Mouse (Mus musculus) kidney, postnatal 0 days (tissue): ENCODE measurements around the gene Slc5a3. TPM values are rescaled to one million over a fixed set of nuclear protein-coding genes. Genes with fewer than 3 reads are reported as not detected.

ENCODE experiments used
- ATAC-seq: fragments of 200-750 bp; cut with Nextera tagmentation; replicated peaks from 2 replicates; pipeline ENCODE4 v1.8.0; 2017; ENCODE audit warnings: low read depth, moderate number of reproducible peaks, moderate TSS enrichment, moderate library complexity; ENCODE audit not compliant: low FRiP score
- DNase-seq: peaks from one replicate; pipeline ENCODE4 v3.0.0-alpha.2; 2016; ENCODE audit warnings: low spot score
- H3K27ac ChIP-seq: fragments of 300-500 bp; sonication (generic); 2 replicates; pipeline ENCODE4 v1.5.1; 2014; ENCODE audit warnings: mild to moderate bottlenecking
- H3K27me3 ChIP-seq: fragments of 300-500 bp; sonication (generic); 2 replicates; pipeline ENCODE4 v1.6.1; 2014; ENCODE audit warnings: low read length, mixed read lengths; ENCODE audit not compliant: insufficient read depth
- H3K36me3 ChIP-seq: fragments of 300-500 bp; sonication (generic); 2 replicates; pipeline ENCODE4 v1.6.1; 2014; ENCODE audit warnings: low read length, mixed read lengths; ENCODE audit not compliant: insufficient read depth
- H3K4me1 ChIP-seq: fragments of 300-500 bp; sonication (generic); replicated peaks from 2 replicates; pipeline ENCODE4 v1.6.1; 2014; ENCODE audit warnings: antibody characterized with exemption, low read length, mixed read lengths; ENCODE audit not compliant: insufficient read depth
- H3K4me2 ChIP-seq: fragments of 300-500 bp; sonication (generic); 2 replicates; pipeline ENCODE4 v1.6.1; 2014; ENCODE audit warnings: mild to moderate bottlenecking, low read length, moderate library complexity, mixed read lengths
- H3K4me3 ChIP-seq: fragments of 300-500 bp; sonication (generic); replicated peaks from 2 replicates; pipeline ENCODE4 v1.5.1; 2014; ENCODE audit warnings: low read depth, low read length
- H3K9ac ChIP-seq: fragments of 300-500 bp; sonication (generic); 2 replicates; pipeline ENCODE4 v1.6.1; 2014; ENCODE audit warnings: low read depth, low read length
- H3K9me3 ChIP-seq: fragments of 300-500 bp; sonication (generic); replicated peaks from 2 replicates; pipeline ENCODE4 v1.6.1; 2016; ENCODE audit warnings: low read length, inconsistent platforms, mixed read lengths
- CTCF ChIP-seq: IDR thresholded peaks from 2 replicates; pipeline ENCODE4 v1.5.1; 2016; ENCODE audit warnings: antibody characterized with exemption, low read depth, mild to moderate bottlenecking, moderate library complexity
- WGBS: fragments of 180-500 bp; shearing (Covaris S2); extraction: QIAGEN DNeasy Blood & Tissue Kit; methylation state at CpG from one replicate; pipeline ENCODE4 v1.1.7; 2014; 5-methylcytosine and 5-hydroxymethylcytosine counted together
- polyA plus RNA-seq: library from polyadenylated mRNA; unstranded; fragments of >200 nt; fragmentation: Nextera tagmentation; extraction: Ambion mirVana; gene quantifications from 2 replicates; pipeline ENCODE4 v1.2.1, GENCODE M21; 2015

Gene Slc5a3
- polyA plus RNA-seq, 1 experiment from 2014 or later = 13.5 TPM

GRCm38 (mm10) chr16:92039966-92040365 lies 18.2 kb upstream of the Slc5a3 start:
- no peaks in the 10 kb centered on the region for H3K4me1 ChIP-seq
- no peak overlapping the region for H3K4me2 ChIP-seq
- ATAC-seq (no peak), DNase-seq (no peak)
- no peak overlapping the region for H3K4me3 ChIP-seq
- no peaks in the 10 kb centered on the region for H3K9me3 ChIP-seq
- no peak overlapping the region for H3K27ac ChIP-seq
- H3K27me3 ChIP-seq = no peaks in the 10 kb centered on the region
- WGBS = 91% methylated on average over 11 of the region's 11 CpGs
- peak; percentile 11; the same call in 1 of the 2 replicates for TF ChIP-seq CTCF
- H3K36me3 ChIP-seq = no peaks in the 10 kb centered on the region
- H3K9ac ChIP-seq = no peak overlapping the region

GRCm38 (mm10) chr16:92051777-92052310 lies 6.3 kb upstream of the Slc5a3 start:
- H3K4me1 ChIP-seq = no peaks in the 10 kb centered on the region
- TF ChIP-seq CTCF = no peak
- no peak overlapping the region for H3K4me3 ChIP-seq
- H3K27me3 ChIP-seq = no peaks in the 10 kb centered on the region
- no peak overlapping the region for H3K27ac ChIP-seq
- H3K9me3 ChIP-seq = no peaks in the 10 kb centered on the region; the same call in 1 of the 2 replicates
- H3K9ac ChIP-seq = no peak overlapping the region
- DNase-seq (no peak), ATAC-seq (peak; percentile 46; the same call in 1 of the 2 replicates)
- 78% methylated on average over 7 of the region's 7 CpGs for WGBS
- H3K4me2 ChIP-seq = no peak overlapping the region
- no peaks in the 10 kb centered on the region for H3K36me3 ChIP-seq

GRCm38 (mm10) chr16:92052569-92052968 lies 5.6 kb upstream of the Slc5a3 start:
- WGBS = 73% methylated on average over 10 of the region's 10 CpGs
- Histone ChIP-seq H3K4me3 (no peak overlapping the region), H3K9me3 (no peaks in the 10 kb centered on the region; the same call in 1 of the 2 replicates), H3K36me3 (no peaks in the 10 kb centered on the region), H3K27ac (no peak overlapping the region), H3K27me3 (no peaks in the 10 kb centered on the region), H3K9ac (no peak overlapping the region), H3K4me2 (no peak overlapping the region), H3K4me1 (no peaks in the 10 kb centered on the region)
- ATAC-seq (no peak), DNase-seq (no peak)
- no peak for TF ChIP-seq CTCF

GRCm38 (mm10) chr16:92056711-92057110 lies 1.4 kb upstream of the Slc5a3 start:
- Histone ChIP-seq H3K36me3 (peaks cover 5% of the 10 kb centered on the region; the same call in 1 of the 2 replicates), H3K4me1 (peaks cover 12% of the 10 kb centered on the region; the same call in 1 of the 2 replicates), H3K27me3 (no peaks in the 10 kb centered on the region), H3K9me3 (no peaks in the 10 kb centered on the region; the same call in 1 of the 2 replicates), H3K9ac (no peak overlapping the region), H3K4me2 (peak overlapping the region; percentile 72; the same call in 1 of the 2 replicates), H3K4me3 (no peak overlapping the region), H3K27ac (no peak overlapping the region)
- DNase-seq (no peak), ATAC-seq (no peak)
- TF ChIP-seq CTCF = no peak
- WGBS = 42% methylated on average over 2 of the region's 2 CpGs

GRCm38 (mm10) chr16:92057456-92057851 lies 668 bp upstream of the Slc5a3 start:
- peak overlapping the region; percentile 81 for H3K9ac ChIP-seq
- H3K36me3 ChIP-seq = peaks cover 5% of the 10 kb centered on the region; the same call in 1 of the 2 replicates
- no peaks in the 10 kb centered on the region for H3K27me3 ChIP-seq
- DNase-seq = peak; percentile 41
- peaks cover 12% of the 10 kb centered on the region; the same call in 1 of the 2 replicates for H3K4me1 ChIP-seq
- peak overlapping the region; percentile 92 for H3K4me3 ChIP-seq
- H3K9me3 ChIP-seq = no peaks in the 10 kb centered on the region; the same call in 1 of the 2 replicates
- 3% methylated on average over 11 of the region's 11 CpGs for WGBS
- no peak for TF ChIP-seq CTCF
- H3K4me2 ChIP-seq = peak overlapping the region; percentile 72
- H3K27ac ChIP-seq = peak overlapping the region; percentile 77
- ATAC-seq = no peak; the same call in 1 of the 2 replicates

- Histone ChIP-seq H3K4me1 (peaks cover 12% of the 10 kb centered on the region; the same call in 1 of the 2 replicates), H3K27me3 (no peaks in the 10 kb centered on the region), H3K9ac (peak overlapping the region; percentile 81), H3K36me3 (peaks cover 17% of the 10 kb centered on the region; the same call in 1 of the 2 replicates), H3K27ac (peak overlapping the region; percentile 77), H3K4me3 (peak overlapping the region; percentile 92), H3K9me3 (no peaks in the 10 kb centered on the region; the same call in 1 of the 2 replicates), H3K4me2 (peak overlapping the region; percentile 72)
- no peak; the same call in 1 of the 2 replicates for TF ChIP-seq CTCF
- 1% methylated on average over 41 of the region's 63 CpGs for WGBS
- peak; percentile 15; the same call in 1 of the 2 replicates for ATAC-seq
- peak; percentile 32 for DNase-seq
Measured at GRCm38 (mm10) chr16:92058644-92059620, 810 bp downstream of the Slc5a3 start.
